ENCODE assay signal across 27 mouse cellular contexts in genomic region chr13:52836231-52836630, GRCm38 (mm10).
"Had no signal": no experiment of that assay in that cellular context is flagged by ENCODE, and none has a peak within 500 bp of the region (broad histone marks: within the 10 kb centered on the region; RNA-seq: fewer than 3 reads in every experiment).

No protein-coding gene starts in this region.

- H3K27me3 ChIP-seq: heart, embryonic 12.5 days; hindbrain, embryonic 12.5 days; intestine, embryonic 15.5 days; kidney, embryonic 15.5 days; limb, embryonic 13.5 days; limb, embryonic 15.5 days; liver, embryonic 13.5 days had no signal

- H3K4me2 ChIP-seq: heart, embryonic 12.5 days; hindbrain, embryonic 12.5 days; hindbrain, embryonic 14.5 days; intestine, embryonic 15.5 days; kidney, embryonic 15.5 days; limb, embryonic 13.5 days; limb, embryonic 15.5 days; liver, embryonic 13.5 days had no signal

- DNase-seq: gastrocnemius, adult 2 months; gastrocnemius, postnatal 10 days; gastrocnemius, postnatal 25 days; heart, adult 18-20 months; heart, postnatal 10 days; heart, postnatal 4 days; kidney, adult 11 months; kidney, adult 2 months; kidney, adult 9 months; kidney, postnatal 14 days; kidney, postnatal 36 days; layer of hippocampus, adult 9-11 months; layer of hippocampus, postnatal 36 days; left cerebral cortex, postnatal 4 days; liver, embryonic 13.5 days had no signal

- ATAC-seq: hindbrain, embryonic 16.5 days; inflammation-experienced regulatory T-cells, adult 6 months; intestine, embryonic 15.5 days had no signal

- H3K9ac ChIP-seq: heart, embryonic 12.5 days; hindbrain, embryonic 12.5 days; hindbrain, embryonic 14.5 days; intestine, embryonic 15.5 days; kidney, embryonic 15.5 days; limb, embryonic 13.5 days; limb, embryonic 15.5 days; liver, embryonic 13.5 days had no signal

- H3K4me3 ChIP-seq: gastrocnemius, adult 2 months; heart, embryonic 10.5 days; heart, embryonic 12.5 days; hindbrain, embryonic 10.5 days; hindbrain, embryonic 12.5 days; intestine, embryonic 15.5 days; kidney, embryonic 15.5 days; limb, embryonic 13.5 days; limb, embryonic 15.5 days; liver, embryonic 13.5 days had no signal

- H3K9me3 ChIP-seq: heart, embryonic 10.5 days; heart, embryonic 12.5 days; hindbrain, embryonic 10.5 days; hindbrain, embryonic 12.5 days; intestine, embryonic 15.5 days; kidney, embryonic 15.5 days; limb, embryonic 13.5 days; limb, embryonic 15.5 days; liver, embryonic 13.5 days had no signal

- H3K27ac ChIP-seq: gastrocnemius, adult 2 months; heart, embryonic 10.5 days; hindbrain, embryonic 10.5 days; hindbrain, embryonic 12.5 days; hindbrain, embryonic 14.5 days; intestine, embryonic 15.5 days; kidney, embryonic 15.5 days; kidney, postnatal 0 days; limb, embryonic 13.5 days; limb, embryonic 15.5 days; liver, embryonic 13.5 days had no signal

- H3K4me1 ChIP-seq: hindbrain, embryonic 12.5 days; kidney, embryonic 15.5 days; limb, embryonic 13.5 days; limb, embryonic 15.5 days had no signal
